Mouse (Mus musculus): ENCODE measurements around the gene Gm8267.
"Not testable (repeated sequence)": the region's sequence is repeated elsewhere in the genome, so short reads cannot be mapped to it uniquely, and the experiment has no call there.

The Gm8267 gene

DNA sequence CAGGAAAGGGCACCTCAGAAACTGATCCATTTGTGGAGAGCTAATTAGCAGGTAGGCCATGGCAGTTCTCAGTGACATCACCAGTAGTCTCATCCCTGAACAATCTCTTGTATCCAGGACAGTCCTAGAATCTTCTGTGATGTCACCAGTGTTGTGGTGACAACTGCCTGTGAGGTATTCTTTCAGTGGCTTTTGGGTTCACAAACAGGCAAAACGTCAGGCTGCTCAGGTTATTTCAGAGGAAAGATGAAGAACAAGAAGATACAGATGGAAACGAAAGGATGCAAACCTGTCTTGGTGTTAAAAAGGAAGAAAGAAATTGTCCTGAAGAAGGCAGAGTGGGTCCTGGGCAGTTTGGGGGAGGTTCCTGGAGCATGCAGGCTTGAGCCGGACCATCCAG, at the start of gene Gm8267:
Gene Gm8267, minus strand, starts transcription at position 101 of the 400 bp plus-strand sequence.
- DNase-seq (ENCODE audit: low spot score), result no peak

DNA sequence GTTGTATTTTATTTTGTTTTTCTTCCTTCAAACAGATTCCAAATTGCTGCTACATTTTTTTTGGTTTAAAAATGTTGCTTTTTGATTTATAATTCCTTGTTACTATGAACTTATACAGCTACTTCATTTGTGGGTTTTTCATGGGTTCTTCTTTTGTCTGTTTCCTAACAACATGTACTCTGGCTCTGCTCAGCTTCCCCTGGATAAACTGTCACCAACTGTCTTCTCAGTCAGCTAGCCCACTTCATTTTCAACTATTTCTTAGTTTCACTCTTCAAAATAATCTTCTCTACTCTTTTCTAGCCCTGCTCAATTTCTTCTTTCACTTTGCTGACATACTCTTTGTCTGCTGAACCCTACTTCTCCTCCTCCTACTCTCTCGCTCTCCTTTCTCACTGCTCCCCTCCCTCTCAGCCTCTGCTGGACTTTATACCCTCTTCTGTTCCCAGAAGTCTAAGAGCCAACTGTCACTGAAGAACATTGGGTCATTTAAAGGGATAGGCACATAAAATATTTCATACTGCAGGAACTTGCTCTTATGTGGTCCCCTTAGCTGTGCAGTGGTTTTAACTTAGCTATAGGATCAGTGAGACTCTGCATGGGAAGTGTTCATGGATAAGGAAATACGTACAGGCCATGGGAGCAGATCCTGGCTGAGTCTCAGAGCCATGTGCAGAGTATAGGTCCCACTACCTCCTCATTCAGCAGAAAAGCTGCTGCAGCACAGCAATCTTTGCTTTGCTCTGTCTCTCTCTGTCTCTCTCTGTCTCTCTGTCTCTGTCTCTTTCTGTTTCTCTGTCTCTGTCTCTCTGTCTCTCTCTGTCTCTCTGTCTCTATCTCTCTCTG, 39.6 kb upstream of the Gm8267 start:
- not testable (repeated sequence) for DNase-seq (ENCODE audit: low spot score)

DNA sequence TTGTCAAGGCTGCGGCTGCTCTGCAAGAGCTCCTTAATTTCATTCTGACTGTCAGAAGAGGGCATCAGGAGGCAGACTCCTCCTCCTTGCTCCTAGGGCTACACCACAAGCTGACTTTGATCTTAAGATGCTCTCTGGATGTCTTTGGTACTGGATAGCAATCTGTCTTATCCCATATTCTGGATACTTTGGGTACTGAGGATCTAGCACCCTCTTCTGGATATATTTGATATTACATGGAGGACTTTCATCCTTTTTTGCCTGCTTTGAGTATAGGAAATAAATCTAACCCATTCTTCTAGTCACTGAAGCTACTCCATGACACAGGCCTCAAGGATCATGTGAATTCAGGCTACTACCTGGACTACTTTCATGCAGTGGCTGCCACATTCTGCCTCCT, 7.4 kb downstream of the Gm8267 start:
- DNase-seq (ENCODE audit: low spot score), result not testable (repeated sequence)

DNA sequence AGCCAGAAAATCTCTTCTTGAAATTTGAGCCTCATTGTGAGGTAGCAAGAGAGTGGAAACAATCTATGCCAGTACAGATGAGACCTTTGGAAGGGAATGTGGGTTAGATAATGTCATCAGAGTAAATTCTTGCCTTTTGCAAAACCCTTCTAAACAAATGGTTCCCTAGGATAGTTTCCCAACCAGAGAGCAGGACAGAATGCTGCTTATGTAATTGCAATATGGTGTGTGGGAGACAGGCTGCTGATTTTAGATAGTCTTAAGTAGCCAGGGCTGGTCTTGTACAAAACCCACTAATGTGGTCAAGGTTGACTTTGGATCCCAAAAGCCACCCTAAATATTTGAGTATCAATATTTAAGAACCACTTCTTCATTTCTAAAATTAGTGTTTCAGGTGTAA, 19.4 kb downstream of the Gm8267 start:
- not testable (repeated sequence) for DNase-seq (ENCODE audit: low spot score)

DNA sequence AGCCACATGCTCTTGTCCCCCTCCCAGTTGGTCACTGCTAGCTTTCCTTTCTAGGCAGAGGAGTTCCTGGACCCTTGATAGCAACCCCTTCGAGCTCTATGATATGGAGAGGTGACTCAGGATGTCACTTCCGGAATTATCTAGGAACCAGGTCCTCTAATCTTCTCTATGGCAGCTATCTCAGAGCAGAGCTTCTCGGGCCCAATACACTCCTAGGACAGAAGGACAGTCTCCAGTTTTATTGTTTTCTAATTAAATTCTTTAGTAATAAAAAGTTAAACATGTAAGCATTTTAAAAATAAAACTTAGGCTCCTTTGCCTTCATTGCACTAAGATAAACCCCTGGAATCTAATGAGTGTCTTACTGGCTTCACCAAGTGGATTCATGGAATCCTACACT, 43.8 kb downstream of the Gm8267 start, which contains the start of gene Gm8257:
Gene Gm8257, minus strand, starts transcription at position 101 of the 400 bp plus-strand sequence.
- not testable (repeated sequence) for DNase-seq (ENCODE audit: low spot score)
